Mouse (Mus musculus) G1E (cell line): ENCODE results near the gene Sycp2l.

Experiments
- CTCF ChIP-seq: IDR thresholded peaks from 2 replicates; pipeline ENCODE4 v1.5.1; 2012; ENCODE audit warnings: low read depth, low read length, inconsistent platforms, mixed read lengths
- GATA1 ChIP-seq: IDR thresholded peaks from 2 replicates; pipeline ENCODE4 v1.6.1; 2012; ENCODE audit warnings: borderline replicate concordance, low read length, inconsistent platforms, mixed read lengths
- GATA2 ChIP-seq: IDR thresholded peaks from 2 replicates; pipeline ENCODE4 v1.6.1; 2012; ENCODE audit warnings: low read depth, low read length, inconsistent platforms, borderline replicate concordance
- POLR2AphosphoS5 ChIP-seq: IDR thresholded peaks from 2 replicates; pipeline ENCODE4 v1.6.1; 2012; ENCODE audit warnings: low read depth, low read length, inconsistent platforms; ENCODE audit not compliant: insufficient replicate concordance
- TAL1 ChIP-seq: conservative IDR thresholded peaks from 2 replicates; pipeline ENCODE4 v1.6.1; 2012; ENCODE audit warnings: low read depth, low read length, inconsistent platforms, mixed read lengths

DNA sequence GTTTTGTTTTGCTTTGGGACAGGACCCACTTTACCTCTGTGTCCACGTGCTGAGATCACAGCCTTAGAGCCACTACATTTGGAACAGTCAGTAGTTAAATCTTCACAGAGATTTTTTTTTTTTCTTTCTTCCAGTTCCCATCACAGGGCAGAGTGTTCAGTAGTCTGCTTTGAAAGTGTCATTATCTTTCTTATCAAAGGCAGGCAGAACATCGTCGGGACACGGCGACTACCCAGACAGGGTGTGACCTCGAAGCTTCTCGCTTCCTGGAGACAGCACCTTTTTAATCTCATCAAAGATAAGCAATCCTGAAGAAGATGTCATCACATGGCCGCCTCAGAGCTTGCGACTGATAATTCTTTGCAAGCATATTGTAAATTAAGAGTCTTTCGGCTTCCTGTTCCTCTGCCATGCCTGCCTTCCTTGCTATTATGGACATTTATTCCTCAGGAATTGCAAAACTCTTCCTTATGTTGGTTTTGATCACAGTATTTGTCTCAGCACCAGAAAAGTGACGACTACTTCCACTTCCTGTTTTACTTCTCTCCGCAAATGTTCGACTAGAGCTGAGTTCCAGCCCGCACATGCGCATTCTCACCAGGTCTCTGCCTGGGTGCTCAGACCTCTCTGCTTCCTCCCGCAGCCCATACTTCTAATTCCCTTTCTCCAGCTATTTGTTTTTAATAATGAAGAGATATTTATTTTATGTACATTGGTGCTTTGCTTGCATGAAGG lies 16.6 kb upstream of the Sycp2l start:
- TF ChIP-seq GATA1 (no peak), CTCF (no peak), TAL1 (no peak), GATA2 (no peak), POLR2AphosphoS5 (no peak)
